Mouse (Mus musculus): ENCODE data around the gene Sh3gl3.

GRCm38 (mm10) chr7:82275529-82276204, 102.0 kb downstream of the Sh3gl3 start:
- no peak for TF ChIP-seq POLR2A (IDR thresholded peaks at IDR 0.05; ENCODE audit: insufficient read depth, low read depth, low read length)
- TF ChIP-seq CTCF (IDR thresholded peaks at IDR 0.05; ENCODE audit: insufficient read depth, low read depth, low read length) = no peak
